Mouse (Mus musculus) kidney, adult 9 months (tissue): ENCODE measurements around the gene Taar4.

ENCODE experiments used
- DNase-seq: peaks from one replicate; pipeline ENCODE4 v3.0.0; 2022

Taar4 gene

GRCm38 (mm10) chr10:23960444-23960915, at the start of gene Taar4:
Gene Taar4, plus strand, starts transcription at chr10:23960494.
- DNase-seq: no peak

- DNase-seq: no peak
These were observed 40.2 kb upstream of the Taar4 start, which contains the start of gene Taar1 for GRCm38 (mm10) chr10:23920056-23920455. Gene Taar1, plus strand, starts transcription at chr10:23920356.

GRCm38 (mm10) chr10:23922468-23922867, 37.8 kb upstream of the Taar4 start:
- no peak for DNase-seq

- no peak for DNase-seq
These were observed 36.4 kb upstream of the Taar4 start for GRCm38 (mm10) chr10:23923941-23924340.

GRCm38 (mm10) chr10:23937613-23938012, 22.7 kb upstream of the Taar4 start:
- no peak for DNase-seq

GRCm38 (mm10) chr10:23938312-23938711, 22.0 kb upstream of the Taar4 start, which contains the start of gene Taar2:
Gene Taar2, plus strand, starts transcription at chr10:23938572.
- no peak for DNase-seq

- peak; percentile 6 for DNase-seq
These were observed 17.8 kb upstream of the Taar4 start for GRCm38 (mm10) chr10:23942465-23942864.

- no peak for DNase-seq
These were observed 12.3 kb upstream of the Taar4 start for GRCm38 (mm10) chr10:23948026-23948425.

GRCm38 (mm10) chr10:23949508-23950005, 10.7 kb upstream of the Taar4 start, which contains the start of gene Taar3:
Gene Taar3, plus strand, starts transcription at chr10:23949558.
- no peak for DNase-seq

- DNase-seq: no peak
These were observed 8.6 kb upstream of the Taar4 start for GRCm38 (mm10) chr10:23951714-23952113.

- DNase-seq: peak; percentile 71
These were observed 1.2 kb upstream of the Taar4 start for GRCm38 (mm10) chr10:23959071-23959470.

GRCm38 (mm10) chr10:23963444-23963843, 3.1 kb downstream of the Taar4 start:
- DNase-seq: no peak

- DNase-seq: no peak
These were observed 4.8 kb downstream of the Taar4 start for GRCm38 (mm10) chr10:23964921-23965610.

GRCm38 (mm10) chr10:23970656-23971165, 10.4 kb downstream of the Taar4 start, which contains the start of gene Taar5:
Gene Taar5, plus strand, starts transcription at chr10:23970706.
- DNase-seq: no peak

- no peak for DNase-seq
These were observed 11.0 kb downstream of the Taar4 start for GRCm38 (mm10) chr10:23971256-23971655.

GRCm38 (mm10) chr10:23977958-23978357, 17.7 kb downstream of the Taar4 start:
- DNase-seq: no peak

GRCm38 (mm10) chr10:23978901-23979705, 18.8 kb downstream of the Taar4 start:
- DNase-seq: peak; percentile 80

- no peak for DNase-seq
These were observed 25.3 kb downstream of the Taar4 start, which contains the start of gene Taar6 for GRCm38 (mm10) chr10:23985546-23985945. Gene Taar6, minus strand, starts transcription at chr10:23985646.

- no peak for DNase-seq
These were observed 26.1 kb downstream of the Taar4 start for GRCm38 (mm10) chr10:23986419-23986818.

GRCm38 (mm10) chr10:23993381-23993780, 33.1 kb downstream of the Taar4 start, which contains the start of gene Taar7a:
Gene Taar7a, minus strand, starts transcription at chr10:23993481.
- DNase-seq: no peak

- DNase-seq: no peak
These were observed 39.3 kb downstream of the Taar4 start, which contains the start of gene Taar7b for GRCm38 (mm10) chr10:23999639-24000038. Gene Taar7b, plus strand, starts transcription at chr10:23999939.

- DNase-seq: no peak
These were observed 46.1 kb downstream of the Taar4 start for GRCm38 (mm10) chr10:24006442-24006841.

GRCm38 (mm10) chr10:24007034-24007433, 46.7 kb downstream of the Taar4 start:
- DNase-seq: no peak
